Mouse (Mus musculus) urinary bladder, postnatal 10 days (tissue): ENCODE data around the gene Rhobtb1.

Experiments used
- DNase-seq: peaks from one replicate; pipeline ENCODE4 v3.0.0; 2022; ENCODE audit warnings: low spot score

Gene Rhobtb1

DNA sequence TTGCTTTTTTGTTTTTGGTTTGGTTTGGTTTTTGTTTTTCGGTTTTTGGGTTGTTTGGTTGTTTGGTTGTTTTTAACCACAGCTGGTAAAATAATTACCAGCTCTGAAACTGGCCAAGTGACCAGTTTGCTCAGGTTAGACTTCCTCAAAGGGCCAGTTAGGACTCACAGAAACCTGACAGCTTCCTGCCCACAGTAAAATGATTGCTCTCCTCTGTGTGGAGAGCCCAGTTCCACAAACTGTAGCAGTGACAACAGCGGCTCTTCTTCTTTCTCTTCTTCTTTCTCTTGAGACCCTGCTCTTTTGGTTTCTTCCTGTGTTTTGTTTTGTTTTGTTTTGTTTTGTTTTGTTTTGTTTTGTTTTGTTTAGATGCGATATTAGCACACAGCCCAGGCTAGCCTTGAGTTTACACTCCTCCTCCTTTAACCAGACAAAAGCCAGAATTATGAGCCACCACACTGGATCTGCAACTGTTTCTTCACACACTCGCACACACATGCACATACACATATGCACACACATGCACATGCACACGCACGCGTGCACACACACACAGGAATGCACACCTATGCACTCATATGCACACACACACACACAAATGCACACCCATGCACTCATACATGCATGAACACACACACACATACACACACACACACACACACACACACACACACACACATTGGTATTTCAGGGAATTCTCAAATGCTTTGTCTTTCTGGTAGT, 96.2 kb downstream of the Rhobtb1 start:
- no peak for DNase-seq

DNA sequence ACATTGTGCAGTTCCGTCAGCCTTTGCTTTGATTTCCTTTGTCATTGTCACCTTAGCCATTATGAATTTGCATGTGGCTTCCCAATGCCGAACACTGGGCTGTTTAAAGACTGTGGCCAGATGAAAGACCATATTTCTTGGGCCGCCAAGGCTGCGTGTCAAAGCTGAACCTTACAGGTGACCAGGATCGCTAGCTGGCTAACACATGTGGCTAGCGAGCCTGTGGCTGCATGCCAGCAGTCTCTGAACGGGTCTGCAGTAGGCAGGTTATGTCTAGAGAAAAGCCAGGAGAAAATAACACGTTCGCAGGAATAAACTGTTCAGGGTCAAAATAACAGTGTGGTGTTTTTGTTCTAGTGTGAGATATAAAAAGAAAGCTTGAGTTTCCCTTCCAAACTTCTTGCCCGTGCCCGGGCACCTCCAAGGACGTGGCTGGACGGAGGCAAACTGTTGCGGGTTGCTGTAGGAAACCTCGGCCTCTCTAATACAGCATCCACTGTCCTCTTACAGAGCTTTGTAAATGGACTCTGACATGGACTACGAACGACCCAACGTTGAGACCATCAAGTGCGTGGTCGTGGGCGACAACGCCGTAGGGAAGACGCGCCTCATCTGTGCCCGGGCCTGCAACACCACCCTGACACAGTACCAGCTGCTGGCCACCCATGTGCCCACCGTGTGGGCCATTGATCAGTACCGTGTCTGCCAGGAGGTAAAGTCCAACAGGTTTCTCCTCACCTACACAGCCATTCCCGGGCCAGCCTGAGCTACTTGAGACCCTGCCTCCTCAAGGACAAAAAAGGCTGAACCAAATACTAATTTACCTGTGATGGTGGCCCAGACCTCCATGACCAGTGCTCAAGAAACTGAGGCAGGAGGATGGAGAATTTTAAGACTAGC, 97.3 kb downstream of the Rhobtb1 start:
- DNase-seq = no peak

DNA sequence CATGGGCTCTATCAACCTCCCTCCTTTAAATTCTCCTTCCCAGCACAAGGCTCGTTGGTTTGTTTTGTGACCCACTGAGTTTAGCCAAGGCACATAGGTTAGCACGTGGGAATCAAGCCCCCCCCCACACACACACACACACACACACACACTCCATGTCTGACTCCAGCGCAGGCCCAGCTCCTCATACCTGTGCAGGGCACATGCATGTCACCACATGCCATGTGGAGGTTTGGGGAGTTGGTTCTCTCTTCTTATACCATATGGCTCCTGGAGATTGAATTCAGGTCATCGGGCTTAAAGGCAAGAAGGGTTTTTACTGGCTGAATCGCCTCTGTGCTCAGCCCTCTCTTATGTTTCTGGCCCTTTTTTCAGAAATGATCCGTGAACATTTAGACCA, 100.0 kb downstream of the Rhobtb1 start:
- no peak for DNase-seq

DNA sequence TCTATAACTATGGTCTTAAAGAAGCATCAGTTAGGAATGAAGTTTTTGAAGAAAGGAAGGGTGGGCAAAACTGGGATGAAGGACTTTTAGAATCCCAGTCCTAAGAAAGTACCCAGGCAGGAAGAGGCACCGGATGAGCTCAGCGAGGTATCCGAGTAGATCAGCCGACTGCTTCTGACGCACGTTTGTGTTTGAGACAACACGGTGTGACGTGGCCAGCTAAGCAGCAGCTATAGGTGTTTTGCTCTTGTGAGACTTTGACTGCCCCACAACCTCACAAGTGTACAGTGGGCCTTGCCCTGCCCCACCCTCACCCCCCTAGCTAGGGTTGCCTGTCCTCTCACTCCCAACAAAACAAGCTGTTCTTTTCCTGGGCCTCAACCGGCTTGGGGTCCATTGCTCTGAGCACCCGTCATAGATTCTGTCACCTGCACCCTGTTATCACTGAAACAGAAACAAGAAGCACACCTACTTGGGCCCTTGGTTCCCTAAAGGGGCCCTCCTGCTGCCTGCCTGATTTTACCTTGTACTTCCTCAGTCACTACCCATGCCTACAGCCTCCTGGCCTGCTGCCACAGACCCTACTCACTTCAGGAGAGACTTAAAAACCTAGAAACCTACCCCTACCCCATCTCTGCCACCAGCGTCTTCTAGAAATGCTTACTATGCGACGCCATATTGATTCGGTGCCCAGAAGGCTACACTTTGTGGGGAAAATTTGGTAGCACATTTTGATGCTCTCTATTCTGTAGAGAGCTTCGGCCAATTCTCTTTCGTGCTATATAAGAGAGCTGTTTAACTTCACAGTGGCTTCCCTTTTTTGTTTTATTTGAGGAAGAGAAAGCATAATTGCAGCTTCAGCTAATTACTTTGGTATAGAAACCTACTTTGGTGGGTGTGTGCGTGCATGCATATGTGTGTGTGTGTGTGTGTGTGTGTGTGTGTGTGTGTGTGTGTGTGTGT, 101.2 kb downstream of the Rhobtb1 start:
- DNase-seq = no peak

DNA sequence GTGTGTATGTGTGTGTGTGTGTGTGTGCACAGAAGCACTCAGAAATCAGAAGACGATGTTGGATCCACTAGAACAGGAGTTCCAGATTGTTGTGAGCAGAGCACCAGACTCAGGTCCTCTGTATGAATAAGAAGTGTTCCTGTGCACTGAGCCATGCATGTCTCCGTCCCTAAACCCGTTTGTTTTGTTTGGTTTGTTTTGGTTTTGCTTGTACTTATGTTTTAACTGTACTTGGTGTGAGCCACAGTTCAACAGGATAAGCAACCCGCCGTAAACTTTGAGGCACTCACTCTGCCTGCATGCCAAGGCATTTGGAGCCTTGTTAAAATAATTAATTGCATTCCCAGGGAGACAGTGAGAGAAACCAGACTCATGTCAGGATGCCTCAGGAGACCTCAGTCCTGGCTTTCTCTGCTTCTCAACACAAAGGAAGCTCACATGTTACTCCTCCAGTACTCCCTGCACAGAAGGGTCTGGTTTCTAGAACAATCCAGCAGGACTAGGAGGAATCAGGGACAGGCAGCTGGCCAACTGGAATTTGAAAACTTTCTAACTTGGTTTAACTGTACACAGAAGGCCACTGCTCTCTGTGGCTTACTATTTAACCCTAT, 101.9 kb downstream of the Rhobtb1 start:
- no peak for DNase-seq

DNA sequence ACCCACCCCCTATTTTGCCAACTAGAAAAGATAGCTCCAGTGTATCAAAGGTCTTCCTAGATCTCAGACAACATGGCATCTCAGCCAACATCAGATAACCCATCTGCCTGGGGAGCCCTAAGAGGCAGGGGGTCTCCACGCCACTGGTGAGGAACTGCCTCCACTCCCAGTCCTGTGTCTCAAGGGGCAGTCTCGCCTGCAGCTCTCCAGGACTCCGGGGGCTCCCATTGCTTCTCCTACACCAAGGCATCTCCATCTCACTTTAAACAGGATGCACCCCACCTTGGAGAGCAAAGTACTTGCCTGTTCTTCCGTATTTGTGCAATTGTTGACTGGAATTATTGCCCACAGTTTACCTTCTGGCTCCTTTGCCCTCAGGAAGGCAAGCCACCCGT, 102.4 kb downstream of the Rhobtb1 start:
- no peak for DNase-seq

DNA sequence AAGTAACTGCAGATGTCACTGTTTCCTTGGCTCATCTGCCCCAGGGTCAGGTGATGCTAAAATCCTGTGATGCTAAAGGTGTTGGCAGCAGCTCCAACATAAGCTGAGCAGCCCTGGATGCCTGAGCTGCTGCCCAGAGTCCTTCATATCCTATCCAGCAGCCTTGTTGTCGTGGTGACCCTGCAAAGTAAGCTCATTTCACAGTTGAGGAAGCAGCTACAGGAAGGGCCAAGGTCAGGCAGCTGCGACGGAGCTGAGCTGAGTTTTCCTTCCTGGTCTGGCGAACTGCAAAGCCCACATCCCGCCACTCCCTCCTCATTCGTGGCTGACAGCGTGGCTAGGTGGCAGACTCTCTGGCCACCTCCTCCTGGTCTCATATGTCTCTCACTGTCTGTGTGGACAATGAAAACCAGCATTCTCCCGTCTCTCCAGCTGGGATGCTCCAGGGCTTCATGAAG, 103.2 kb downstream of the Rhobtb1 start:
- no peak for DNase-seq

DNA sequence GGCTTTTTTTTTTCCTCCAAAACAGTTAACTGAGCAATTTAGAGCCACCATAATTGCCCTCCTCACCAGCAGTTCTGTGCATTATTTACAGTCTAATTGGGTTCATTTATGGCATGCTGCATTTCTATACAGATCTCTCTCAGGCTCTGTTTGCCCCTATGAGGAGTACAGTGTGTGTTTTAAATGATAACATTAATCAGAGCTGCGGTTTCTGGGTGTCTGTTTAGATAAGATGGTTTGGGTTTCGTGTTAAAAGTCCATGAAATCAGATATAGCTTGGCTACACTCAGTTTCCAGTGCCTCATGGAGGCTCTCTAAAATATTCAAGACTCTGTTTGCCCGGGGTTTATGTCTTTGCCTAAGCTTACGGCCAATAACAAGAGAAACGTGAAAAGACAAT, 104.4 kb downstream of the Rhobtb1 start:
- no peak for DNase-seq

DNA sequence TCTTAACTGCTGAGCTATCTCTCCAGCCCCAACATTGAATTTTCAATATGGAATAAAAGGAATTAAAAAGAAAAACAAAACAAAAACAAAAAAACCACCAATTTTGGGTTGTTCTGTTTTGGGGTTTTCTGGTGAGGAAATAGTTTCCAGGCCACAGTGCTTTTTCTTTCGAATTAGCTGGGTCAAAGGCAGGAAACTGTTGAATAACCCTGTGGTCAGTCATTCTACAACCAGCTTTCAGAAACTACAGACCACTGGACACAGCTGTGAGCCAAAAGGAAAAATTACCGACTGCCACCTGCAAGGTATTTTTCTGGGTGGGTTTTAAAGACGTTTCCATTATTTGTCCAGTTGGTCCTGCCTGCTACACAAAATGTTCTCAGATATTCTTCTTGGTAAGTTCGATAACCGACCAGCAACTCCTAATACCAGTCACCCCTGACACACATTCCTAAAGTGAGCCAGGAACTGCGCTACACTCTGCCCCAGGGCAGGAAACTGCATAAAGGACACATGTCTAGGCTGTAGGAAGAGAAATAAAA, 106.4 kb downstream of the Rhobtb1 start:
- DNase-seq = no peak

DNA sequence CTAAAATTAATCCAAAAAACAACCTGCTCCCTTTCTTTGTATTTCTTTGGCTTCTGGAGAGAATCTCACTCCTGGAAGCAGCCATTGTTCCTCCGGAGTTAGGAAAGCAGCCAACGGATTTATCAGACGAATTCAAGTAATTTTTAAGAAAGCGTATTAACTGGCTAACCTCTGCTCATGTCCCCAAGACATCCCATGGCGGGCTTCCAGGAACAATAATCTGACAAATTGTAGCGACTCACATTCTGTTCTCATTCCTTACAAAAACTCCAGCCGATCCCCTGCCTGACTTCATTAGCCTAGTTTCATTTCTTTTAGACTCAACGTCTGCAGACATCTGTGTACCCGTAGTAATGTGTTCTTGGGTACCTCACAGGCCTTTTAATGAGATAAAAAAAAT, 107.4 kb downstream of the Rhobtb1 start:
- no peak for DNase-seq

DNA sequence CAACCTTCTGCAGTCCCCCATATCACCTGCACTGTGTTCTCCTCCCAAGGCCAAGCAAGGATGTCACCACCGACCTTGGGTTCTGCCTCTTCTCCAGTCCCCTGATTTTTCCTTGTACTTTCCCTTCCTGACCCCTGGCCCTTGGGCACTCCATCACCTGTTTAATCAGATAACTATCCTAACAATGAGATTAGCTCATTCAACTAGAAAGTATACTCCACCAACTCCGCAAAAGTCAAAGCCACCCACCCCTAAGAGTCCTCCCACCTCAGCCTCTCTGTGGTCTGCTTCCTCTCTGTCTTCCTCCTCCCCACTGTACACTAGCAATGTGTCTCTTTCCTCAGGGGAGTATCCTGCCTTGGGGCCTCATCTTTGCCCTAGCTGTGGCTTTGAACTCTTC, 107.9 kb downstream of the Rhobtb1 start:
- DNase-seq = no peak

DNA sequence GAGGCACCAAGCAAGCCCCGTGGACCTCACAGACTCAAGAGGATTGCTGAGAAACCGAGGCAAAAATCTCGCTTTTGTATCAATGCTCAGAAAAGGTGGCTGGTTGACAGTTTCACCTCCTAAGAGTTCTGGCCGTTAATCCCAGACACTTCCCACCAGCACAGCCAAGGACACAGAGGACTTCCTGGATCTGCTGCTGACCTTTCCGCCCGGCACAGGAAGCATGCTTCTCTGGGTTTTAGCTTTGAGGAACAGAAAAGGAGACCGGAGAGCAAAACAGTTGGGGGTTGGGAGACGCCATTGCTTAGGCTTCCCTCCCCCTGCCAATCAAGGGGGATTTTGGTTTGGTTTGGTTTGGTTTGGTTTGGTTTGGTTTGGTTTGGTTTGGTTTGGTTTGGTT, 108.7 kb downstream of the Rhobtb1 start:
- no peak for DNase-seq

DNA sequence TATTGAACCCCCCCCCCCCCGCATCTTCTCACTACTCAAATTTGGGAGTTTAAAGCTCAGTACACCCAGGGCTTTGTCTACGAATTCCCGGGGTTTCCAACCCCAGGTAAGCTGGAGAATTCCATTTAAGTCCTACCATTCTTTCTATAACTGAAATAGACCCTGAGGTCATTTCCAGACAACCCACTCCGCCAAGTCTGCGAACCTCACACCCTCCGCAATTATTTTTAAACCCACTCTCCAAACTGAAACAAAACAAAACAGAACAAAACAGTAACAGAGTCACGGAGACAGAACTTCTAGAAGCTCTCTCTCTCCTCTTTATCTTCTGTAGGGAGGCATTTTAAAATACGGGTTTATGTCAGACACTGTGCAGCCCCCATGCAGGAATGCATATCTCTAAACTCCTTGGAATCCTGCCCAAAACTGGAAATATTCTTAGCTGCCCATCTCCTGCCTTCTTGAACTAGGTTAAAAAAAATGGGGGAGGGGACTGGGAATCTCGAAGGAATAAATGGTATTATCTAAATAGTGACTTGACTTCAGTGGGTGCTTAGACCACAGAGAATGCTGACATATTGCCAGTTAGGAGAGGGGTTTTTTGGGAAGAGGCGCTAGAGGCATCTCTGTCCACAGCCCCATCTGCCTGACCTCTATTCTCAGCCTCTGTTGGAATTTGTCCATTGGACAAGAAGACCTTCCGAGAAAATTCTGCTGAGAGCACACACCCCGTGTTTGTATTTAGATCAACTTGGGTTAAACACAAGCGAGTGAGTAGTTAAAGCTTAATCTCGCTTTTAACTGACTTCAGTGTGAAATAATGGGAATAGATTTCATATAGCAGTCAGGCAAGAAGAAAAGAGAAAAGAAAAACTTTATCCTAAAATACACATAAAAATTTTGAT, 111.9 kb downstream of the Rhobtb1 start:
- no peak for DNase-seq

DNA sequence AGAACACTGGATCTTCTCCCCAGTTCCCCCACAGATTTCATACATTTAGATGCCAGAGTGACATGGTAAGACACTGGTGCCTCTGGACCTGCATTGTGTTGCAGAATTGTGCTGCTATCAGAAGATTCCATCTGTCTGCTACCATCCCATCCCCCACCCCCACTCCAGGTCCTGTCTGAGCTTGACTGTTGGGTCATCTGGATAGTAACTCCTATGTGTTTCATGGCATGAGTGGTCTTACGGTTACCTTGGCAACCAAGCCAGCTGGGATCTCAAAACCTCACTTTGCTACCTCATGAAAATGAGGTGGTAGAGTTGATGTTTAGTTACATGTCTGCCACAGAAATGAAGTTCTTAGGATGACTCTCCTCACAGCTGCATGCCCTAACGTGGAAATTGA, 112.7 kb downstream of the Rhobtb1 start:
- no peak for DNase-seq

DNA sequence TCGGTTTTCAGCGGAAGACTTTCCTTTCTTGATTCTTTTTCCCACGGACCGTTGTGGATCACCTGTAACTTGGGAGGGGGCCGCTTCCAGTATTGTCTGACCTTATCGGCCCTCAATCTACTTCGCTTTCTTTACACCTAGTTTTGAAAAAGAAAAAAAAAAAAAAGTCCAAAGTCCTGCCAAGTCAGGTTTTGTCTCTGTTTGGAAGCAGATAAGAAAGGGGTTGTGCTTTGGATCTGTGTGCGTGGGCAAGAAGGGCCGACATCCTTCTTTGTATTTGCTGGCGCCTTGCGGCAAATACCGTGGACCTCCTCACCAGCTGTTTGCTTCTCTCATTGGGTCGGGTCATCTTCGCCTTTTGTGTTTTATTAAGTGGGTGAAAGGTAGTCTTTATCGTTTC, 114.2 kb downstream of the Rhobtb1 start:
- no peak for DNase-seq

DNA sequence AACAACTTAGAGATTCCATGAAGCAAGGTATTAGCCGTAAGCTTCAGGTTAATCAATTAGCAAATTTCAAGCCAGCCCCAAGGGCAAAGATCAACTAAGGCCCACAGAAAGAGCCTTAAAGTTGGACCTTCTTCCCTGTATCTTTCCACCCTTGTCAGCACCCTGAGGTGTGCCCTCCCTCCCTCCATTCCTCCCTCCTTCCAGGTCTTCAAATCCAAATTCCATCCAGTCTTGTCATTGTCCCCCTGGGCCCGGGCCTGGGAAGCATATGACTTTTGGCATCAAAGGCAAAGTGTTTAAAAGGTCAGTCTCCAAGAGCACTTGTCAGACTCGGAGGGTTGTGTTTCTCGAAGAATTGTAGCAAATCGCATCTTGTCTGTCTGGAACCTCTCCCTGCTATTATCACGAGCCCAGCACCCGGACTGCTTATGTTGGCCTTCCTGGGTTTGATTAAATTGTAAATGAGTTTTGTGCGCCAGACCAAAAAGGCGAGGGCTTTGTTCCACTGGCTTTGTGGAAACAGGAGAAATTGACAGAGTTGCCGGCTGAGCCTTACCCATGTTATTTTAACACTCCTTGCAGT, 116.9 kb downstream of the Rhobtb1 start:
- no peak for DNase-seq

DNA sequence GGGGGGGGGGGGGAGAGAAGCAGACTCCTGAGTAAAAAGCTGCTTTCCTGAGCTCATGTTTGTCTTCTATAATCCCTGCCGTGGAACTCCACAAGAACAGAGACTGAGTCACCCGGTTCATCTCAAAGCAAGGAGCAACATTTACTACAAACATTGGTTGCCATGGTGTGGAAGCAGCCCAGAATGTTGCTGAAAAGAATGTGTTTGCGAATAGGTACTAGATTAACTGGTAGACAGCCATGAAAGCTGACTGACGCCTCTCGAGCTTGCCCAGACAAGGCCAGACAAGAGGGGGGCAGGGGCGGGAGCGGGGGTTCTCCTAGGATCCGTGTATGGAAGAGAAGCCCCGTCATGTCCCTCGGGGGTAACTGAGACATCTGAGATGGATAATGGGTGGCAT, 120.2 kb downstream of the Rhobtb1 start:
- no peak for DNase-seq

DNA sequence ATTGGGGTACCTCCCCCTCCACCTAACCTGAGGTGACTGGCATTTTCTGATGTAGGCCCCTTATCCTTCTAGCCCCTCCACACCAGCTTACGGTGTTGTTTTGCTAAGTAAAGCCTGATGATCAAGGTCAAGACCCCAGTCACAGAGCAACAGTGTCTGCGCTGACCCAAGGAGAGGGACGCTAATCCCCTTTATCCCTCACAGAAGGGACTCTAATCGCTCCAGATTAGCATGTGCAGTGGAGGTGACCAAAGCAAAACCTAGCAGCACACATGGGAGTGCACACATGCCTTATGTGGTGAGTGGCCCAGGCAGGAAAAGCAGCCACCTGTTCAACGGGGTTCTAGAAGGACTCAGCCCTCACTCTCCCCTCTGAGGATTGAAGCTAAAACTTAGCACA, 123.0 kb downstream of the Rhobtb1 start:
- no peak for DNase-seq

DNA sequence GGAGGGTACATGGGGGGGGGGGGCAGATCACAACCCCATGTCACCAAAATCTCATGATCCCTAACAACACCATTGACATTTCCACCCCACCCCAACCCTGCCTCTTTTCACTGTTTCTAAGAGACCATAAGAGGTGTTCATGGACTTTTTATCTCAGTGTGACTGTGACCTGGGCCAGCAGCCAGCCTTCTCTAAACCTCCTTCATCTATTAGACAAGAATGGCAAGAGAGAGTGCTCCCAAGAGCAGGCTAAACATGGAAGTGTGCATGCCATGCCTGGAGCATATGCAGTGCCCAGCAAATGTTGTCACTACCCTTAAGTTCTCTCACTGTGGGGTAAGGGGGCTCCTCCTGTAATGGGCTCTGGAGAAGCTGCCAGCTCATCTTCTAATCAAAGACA, 123.5 kb downstream of the Rhobtb1 start:
- no peak for DNase-seq
